Mouse (Mus musculus) heart, postnatal 14 days (tissue): ENCODE data around the gene Acod1. TPM values are rescaled to one million over a fixed set of nuclear protein-coding genes. Genes with fewer than 3 reads are reported as not detected.

Source experiments
- DNase-seq, 2 experiments: peaks; one replicate each; pipeline ENCODE4 v3.0.0; 2021 to 2022
- intact Hi-C: fragments of 180-260 bp; cut with DNase I; formaldehyde crosslinking; loops from one replicate; pipeline ENCODE4 v1.15.1; 2025
- total RNA-seq, 2 experiments: library from RNA; stranded (reverse); gene quantifications; 2 replicates each; pipeline ENCODE4 v1.2.3; 2021

Gene Acod1
- total RNA-seq, 2 experiments from 2014 or later = 0.10 TPM; not detected in 1

GRCm38 (mm10) chr14:103070790-103071189 lies 24.0 kb downstream of the Acod1 start:
- intact Hi-C loops = loop anchor here (2.0 to 5.0 kb wide), 3 partner anchors 26 to 467 kb away; no protein-coding TSS in a partner anchor
- peak in 1 of 2 experiments; percentile 29 for DNase-seq

- intact Hi-C loops = loop anchor here (2.0 to 5.0 kb wide), 3 partner anchors 25 to 466 kb away; no protein-coding TSS in a partner anchor
- no peak for DNase-seq
Measured at GRCm38 (mm10) chr14:103071471-103071870, 24.7 kb downstream of the Acod1 start.

DNA sequence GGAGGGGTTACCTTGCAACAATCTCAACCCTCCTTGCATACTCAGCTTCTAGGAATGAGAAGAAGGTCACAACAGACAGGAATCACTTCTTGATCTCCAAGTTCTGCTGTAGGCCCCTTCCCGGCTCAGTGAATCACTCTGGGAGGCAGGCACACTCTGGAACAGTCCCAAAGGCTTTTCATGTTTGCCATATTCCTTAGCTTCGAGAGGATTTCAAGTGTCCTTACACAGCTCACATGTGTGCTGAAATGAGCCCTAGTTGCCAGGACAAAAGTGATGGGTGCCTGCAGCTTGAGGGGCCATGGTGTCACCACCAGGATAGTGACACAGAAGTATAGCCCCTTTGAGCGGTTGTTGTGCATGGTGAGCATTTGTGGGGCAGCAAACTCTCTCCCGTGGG lies 26.0 kb downstream of the Acod1 start:
- intact Hi-C loops = loop anchor here (5.0 kb wide), 2 partner anchors 400 to 465 kb away; no protein-coding TSS in a partner anchor
- DNase-seq = no peak

DNA sequence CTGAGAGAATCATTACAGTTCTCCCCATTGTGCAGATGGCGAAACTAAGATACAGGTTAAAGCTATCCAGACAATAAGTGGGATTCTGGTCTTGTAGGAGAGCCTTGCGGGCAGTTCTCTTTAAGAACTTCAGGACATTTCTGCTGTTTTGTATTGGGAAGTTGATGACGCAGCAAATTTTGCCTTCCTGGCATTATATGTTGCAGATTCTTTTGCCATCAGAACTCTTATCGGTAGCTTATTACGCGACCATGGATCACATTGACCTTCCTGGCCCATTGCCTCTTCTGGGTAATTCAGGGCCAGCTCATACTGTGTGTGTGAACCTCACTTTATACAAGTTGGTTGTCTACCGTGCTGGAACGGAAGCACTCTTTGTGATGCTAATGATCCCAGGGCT lies 27.0 kb downstream of the Acod1 start:
- intact Hi-C loops = loop anchor here (5.0 kb wide), 2 partner anchors 398 to 463 kb away; no protein-coding TSS in a partner anchor

GRCm38 (mm10) chr14:103075166-103075565 lies 28.4 kb downstream of the Acod1 start:
- intact Hi-C loops = no loop called here
- DNase-seq = no peak

More for the DNA sequence above, 27.0 kb downstream of the Acod1 start:
- no peak for DNase-seq

- intact Hi-C loops = no loop called here
Measured at GRCm38 (mm10) chr14:103077272-103078005, 30.7 kb downstream of the Acod1 start.

GRCm38 (mm10) chr14:103078006-103078912 lies 31.5 kb downstream of the Acod1 start:
- intact Hi-C loops = no loop called here
- DNase-seq = no peak

More at GRCm38 (mm10) chr14:103077272-103078005, 30.7 kb downstream of the Acod1 start:
- DNase-seq = no peak

- no peak for DNase-seq
- intact Hi-C loops = no loop called here
Measured at GRCm38 (mm10) chr14:103079209-103079977, 32.6 kb downstream of the Acod1 start.

- intact Hi-C loops = no loop called here
- no peak for DNase-seq
Measured at GRCm38 (mm10) chr14:103085840-103086533, 39.2 kb downstream of the Acod1 start.

- intact Hi-C loops = no loop called here
- DNase-seq = no peak
Measured at GRCm38 (mm10) chr14:103086671-103087324, 40.0 kb downstream of the Acod1 start.

DNA sequence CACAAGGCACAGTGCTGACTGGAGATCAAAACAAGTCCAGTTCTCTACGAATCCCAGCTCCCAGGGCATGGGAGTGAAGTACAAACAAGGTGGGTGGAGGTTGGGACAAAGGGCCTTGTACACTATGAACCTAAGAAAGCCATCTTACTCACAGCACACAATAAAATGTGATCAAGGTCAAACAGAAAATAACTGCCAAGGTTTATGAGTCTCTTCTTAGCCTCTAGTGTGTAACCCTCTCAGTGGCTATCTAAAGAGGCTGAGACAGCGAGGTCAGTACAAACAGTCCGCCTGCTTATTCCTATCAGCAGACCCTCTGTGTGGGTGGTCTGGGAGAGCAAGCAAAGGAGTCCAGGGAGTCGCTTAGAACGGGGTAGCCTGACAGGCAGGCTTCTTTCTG lies 41.1 kb downstream of the Acod1 start:
- no peak for DNase-seq
- intact Hi-C loops = no loop called here

GRCm38 (mm10) chr14:103088624-103089023 lies 41.8 kb downstream of the Acod1 start:
- DNase-seq = peak; percentile 57 to 76
- intact Hi-C loops = no loop called here

GRCm38 (mm10) chr14:103093236-103093635 lies 46.5 kb downstream of the Acod1 start:
- DNase-seq = no peak
- intact Hi-C loops = no loop called here

DNA sequence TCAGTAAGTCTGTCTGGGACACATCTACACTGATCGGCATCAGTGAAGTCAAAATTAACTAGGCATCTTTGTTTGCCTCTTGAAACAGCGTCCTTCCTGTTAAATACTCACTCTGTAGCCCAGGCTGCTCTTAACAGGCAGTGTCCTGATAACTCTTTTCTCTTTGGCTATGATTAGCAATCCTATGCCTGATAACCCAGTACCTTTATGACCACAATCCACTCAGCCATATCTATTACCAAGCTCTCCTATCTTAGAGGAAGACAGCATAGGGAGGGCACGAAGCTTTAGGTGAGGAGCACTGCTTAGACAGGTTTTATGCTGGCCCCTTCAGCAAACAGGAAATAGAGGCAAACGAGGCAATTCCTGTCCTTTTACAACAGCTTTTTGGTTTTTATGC lies 46.9 kb downstream of the Acod1 start:
- intact Hi-C loops = no loop called here
- no peak for DNase-seq

DNA sequence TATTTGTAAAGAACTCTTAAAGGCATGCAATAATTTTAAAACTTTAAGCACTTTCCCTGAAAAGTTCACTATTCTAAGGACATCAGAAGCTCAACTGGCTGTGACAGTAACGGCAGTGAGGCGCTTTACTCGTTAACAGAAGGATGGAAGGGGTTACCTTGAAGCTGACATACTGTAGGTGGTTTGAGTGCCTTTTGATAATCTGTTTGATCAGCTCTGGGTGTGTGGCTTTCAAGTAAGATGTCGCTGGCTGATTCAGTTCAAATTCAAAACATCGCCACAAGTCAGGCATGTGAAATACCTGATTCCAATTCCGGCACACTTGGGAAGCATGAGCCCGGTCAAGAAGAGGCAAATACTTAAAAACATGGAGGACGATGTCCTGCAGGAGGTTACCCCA lies 48.3 kb downstream of the Acod1 start:
- intact Hi-C loops = no loop called here
- DNase-seq = no peak

- intact Hi-C loops = loop anchor here (2.0 kb wide), 1 partner anchor 25 kb away; the partner anchor contains the start of gene Cln5
- DNase-seq = no peak
Measured at GRCm38 (mm10) chr14:103095826-103096225, 49.0 kb downstream of the Acod1 start.

DNA sequence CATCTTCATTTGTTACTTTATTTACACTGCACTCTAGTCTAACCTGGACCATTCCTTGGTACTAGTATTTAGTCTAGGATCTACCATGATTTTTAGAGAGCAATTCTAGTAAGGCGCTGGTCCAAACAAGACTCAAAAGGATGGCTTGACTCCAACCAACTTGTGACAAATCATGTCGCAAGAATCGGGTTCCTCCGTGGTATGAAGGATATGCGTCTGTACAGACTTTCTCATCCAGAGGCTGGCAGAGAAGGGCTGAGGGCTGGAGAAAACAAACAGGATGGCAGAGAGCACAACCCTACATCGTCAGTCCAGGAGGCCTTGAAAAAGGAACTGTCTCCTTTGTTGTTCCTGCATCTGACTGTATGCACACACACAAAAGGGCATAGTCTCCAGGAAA lies 49.8 kb downstream of the Acod1 start:
- intact Hi-C loops = loop anchor here (2.0 kb wide), 1 partner anchor 26 kb away; the partner anchor contains the start of gene Cln5
- DNase-seq = peak in 1 of 2 experiments; percentile 17

DNA sequence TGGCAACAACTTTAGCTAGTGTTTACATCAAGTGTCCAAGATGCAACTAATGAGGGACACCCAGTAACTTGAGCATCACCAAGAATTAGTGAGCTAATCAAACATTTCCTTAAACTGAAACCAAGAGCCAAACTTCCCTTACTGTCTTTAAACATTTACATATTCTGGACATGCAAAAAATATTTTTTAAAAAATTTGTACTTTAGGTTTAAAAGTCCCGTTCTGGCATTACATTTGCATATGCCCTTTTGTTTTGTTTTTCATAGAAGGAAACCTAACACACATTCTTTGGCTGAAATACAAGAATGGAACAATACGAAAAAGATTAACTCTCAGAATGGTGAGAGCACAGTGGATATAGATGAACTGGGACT lies 51.4 kb downstream of the Acod1 start:
- intact Hi-C loops = no loop called here
- DNase-seq = no peak

GRCm38 (mm10) chr14:103098587-103099235 lies 51.9 kb downstream of the Acod1 start:
- peak; percentile 90 to 94 for DNase-seq
- intact Hi-C loops = no loop called here
